Mouse (Mus musculus) cerebellum, adult 8-10 months (tissue): Measurements from ENCODE around the gene Slc25a20.

Experiments
- DNase-seq: peaks from one replicate; pipeline ENCODE4 v3.0.0; 2022

Gene Slc25a20

DNA sequence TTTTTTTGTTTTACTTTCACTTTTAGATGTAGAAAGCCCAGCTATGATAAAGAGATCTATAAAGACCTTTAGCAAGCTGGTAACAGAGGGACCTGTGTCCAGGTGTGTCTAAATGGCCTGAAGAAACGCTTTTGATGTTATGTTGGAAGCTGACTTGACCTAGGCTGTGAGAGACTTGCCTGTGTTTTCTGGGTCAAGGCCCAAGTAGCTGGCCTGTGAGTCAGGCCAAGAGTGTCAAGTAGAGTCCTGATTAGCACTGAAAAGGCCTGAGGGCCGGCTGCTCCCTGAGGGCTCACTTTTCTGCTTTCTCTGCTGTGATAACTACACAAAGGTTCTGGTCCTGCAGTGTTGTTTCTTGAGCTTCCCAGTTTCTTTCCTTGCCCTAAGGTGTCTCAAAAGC lies 25.8 kb downstream of the Slc25a20 start:
- DNase-seq = no peak

DNA sequence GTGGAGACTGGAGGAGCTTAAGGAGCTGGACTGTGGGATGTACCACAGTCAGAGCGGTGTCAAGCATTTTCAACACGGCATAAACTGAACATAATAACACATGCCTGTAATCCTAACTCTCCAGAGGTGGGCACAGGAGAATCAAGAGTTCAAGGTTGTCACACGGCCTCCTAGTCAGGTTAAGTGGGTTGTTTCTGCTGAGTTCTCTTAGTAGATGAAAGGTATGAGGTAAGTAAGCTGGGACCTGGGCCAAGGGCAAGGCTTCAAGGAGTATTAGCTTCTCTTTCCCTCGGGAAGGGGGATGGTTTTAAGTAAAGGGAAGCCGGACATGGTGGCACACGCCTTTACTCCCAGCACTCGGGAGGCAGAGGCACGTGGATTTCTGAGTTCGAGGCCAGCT lies 26.6 kb downstream of the Slc25a20 start:
- DNase-seq = no peak

DNA sequence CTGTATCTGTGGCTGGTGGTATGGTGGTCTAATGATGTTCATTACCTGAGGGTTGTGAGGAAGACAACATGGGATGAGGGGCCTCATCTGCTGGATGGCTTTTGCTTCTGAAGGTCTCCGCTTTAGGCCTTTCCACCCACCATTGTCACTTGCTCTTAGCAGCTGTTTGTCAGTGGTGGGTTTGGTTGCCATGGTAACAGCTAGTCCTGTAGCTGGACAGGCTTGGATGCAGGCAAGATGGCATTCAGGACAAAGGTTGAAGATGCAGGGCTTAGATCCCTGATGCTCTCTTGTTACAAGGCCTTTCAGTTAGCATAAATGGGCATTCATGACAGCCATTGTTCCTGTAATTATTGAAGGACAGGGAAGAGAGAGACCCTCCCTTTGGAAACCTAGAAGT lies 27.2 kb downstream of the Slc25a20 start, which contains the start of gene Prkar2a:
Prkar2a (plus strand) TSS at position 209 of the 400 bp plus-strand sequence.
- DNase-seq = no peak

DNA sequence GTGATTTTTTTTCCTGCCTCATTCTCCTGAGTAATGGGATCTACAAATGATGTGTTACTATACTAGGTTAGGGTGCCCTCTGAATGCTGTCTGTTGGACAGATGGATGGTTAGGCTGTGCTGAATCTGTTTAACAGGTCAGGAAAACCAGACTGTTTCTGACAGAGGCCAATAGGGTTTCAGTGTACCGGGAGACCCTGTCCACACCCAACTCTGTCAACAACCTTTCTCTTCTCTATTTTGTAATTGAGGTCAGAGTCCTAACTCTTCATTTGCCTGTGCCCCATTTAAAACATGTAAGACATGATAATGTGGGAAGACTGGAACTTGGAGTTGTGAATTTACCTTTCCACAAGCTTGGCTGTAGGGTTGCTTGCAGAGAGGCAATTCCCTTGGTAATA lies 28.1 kb downstream of the Slc25a20 start:
- DNase-seq = no peak

DNA sequence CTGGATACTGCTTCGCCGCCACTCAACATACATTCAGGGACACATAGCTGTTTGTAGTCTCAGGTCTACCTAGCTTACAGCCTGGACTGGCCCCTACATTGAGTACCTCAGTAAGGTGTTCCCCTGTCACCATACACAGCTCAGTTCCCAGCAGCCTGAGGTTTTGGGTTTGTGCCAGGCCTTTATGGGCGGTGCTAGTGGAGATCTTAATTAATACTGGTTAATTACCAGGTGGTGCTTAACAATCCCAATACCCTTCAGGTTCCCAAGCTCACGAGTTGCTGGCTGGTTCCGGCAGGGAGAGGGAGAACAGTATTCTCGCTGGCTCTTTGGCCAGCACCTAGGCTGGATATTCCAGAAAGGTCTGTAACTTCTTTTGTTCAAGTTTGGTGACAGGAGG lies 29.0 kb downstream of the Slc25a20 start:
- peak; percentile 21 for DNase-seq

DNA sequence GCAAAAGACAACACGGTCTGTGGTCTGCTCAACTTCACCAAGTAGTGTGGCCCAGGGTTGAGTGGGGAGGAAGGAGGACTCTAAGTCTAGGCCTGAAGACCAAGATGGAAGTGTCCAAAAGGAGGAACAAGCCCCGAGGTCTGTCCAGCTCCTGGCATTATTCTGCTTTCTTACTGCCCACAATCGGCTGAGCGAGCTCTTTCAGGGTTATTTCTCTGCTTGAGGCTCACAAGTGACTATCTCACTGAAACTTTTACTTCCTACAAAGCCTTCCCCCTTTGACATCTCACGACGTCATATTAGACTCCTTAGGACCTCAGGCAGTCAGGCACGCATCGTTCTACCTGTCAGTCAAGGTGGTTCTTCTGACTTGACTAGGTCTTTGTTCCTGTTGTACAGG lies 29.5 kb downstream of the Slc25a20 start:
- peak; percentile 23 for DNase-seq

DNA sequence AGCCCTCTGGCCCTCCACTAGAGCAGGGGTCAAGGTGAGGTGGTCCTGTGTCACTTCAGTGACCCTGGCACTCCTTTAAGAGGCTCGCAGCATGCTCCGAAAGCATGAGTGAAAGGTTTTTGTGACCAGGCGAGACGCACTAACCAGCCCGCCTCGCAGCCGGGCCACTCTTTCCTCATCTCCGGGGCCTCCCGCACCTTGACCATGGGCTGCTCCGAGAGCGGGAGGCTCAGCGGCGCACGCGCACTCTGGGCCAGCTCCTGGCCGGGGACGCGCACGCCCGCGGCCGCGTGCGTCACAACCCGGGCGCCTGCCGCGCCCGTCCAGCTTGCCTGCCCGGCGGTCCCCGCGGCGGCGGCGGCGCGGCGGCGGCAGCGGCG lies 29.9 kb downstream of the Slc25a20 start:
- peak; percentile 91 for DNase-seq

DNA sequence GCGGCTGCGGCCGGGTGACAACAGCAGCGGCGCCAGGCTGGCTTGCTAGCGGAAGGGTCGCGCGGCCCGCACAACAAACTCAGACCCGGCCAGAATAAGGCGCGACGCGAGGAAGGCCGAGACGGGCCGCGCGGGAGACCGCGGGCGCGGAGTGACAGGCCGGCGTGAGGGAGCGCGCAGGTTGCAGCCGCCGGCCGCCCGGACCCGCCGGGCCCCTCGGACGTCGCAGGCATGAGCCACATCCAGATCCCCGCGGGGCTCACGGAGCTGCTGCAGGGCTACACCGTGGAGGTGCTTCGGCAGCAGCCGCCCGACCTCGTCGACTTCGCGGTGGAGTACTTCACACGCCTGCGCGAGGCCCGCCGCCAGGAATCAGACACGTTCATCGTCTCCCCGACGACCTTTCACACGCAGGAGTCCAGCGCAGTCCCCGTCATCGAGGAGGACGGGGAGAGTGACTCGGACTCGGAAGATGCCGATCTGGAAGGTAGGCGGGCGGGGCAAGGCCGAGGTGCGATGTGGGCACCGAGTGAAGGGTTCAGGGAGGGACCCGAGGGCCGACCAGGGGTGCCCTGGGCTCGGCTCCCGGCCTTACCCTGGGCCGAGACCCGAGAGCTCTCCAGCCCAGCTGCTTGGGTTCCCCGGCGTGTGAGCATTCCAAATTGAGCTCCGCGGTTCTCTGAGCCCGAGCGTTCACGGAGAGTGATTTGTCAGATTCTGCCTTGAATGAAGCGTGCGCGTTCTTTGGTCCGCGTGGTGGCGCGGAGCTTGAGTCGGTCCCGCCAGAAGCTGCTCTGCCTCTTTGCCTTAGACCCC lies 30.5 kb downstream of the Slc25a20 start:
- DNase-seq = peak; percentile 58

DNA sequence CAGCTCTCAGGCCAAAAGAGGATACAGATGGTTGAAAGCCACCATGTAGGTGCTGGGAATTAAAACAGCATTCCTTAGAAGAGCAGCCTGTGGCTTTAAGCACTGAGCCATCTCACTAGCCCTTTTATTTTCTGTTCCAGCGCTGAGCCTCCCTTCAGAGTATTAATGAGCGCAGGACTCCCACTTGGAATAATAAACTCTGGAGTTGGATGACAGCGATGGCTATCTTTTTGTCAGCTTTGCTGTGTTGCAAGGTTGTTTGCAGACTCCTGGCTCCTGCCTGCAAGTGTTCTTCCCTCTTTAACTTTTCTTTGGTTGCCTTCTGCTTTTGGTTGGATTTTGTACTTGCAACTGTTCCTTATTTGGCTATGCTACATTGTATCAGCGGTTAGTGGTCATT lies 32.1 kb downstream of the Slc25a20 start:
- DNase-seq = no peak

DNA sequence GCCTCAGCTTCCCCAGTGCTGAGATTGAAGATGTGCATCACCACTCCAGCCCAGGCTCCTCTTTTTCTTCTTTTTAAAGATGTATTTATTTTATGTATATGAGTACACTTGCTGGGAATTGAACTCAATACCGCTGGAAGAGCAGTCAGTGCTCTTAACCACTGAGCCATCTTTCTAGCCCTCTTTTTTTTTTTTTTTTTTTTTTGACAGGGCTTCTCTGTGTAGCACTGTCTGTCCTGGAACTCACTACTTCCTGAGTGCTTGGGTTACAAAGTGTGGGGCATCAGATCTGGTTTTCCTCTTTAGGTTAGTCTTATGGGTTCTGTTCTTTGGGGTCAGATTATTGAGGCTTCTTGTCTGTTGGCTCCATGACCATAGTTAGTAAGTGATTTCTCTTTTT lies 32.6 kb downstream of the Slc25a20 start:
- no peak for DNase-seq

DNA sequence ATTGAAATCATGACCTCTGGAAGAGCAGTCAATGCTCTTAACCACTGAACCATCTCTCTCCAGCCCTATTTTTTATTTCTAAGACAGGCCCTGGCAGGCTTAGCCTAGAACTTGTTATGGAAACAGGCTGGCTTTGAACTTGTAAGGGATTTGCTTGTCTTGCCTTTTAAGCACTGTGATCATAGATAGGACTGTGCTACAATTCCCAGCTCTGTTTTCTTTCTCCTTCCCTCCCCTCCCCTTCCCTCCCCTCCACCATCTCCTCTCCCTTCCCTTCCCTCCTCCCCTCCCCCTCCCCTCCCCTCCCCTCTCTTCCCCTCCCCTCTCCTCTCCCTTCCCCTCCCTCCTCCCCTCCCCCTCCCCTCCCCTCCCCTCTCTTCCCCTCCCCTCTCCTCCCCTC lies 40.6 kb downstream of the Slc25a20 start:
- no peak for DNase-seq

DNA sequence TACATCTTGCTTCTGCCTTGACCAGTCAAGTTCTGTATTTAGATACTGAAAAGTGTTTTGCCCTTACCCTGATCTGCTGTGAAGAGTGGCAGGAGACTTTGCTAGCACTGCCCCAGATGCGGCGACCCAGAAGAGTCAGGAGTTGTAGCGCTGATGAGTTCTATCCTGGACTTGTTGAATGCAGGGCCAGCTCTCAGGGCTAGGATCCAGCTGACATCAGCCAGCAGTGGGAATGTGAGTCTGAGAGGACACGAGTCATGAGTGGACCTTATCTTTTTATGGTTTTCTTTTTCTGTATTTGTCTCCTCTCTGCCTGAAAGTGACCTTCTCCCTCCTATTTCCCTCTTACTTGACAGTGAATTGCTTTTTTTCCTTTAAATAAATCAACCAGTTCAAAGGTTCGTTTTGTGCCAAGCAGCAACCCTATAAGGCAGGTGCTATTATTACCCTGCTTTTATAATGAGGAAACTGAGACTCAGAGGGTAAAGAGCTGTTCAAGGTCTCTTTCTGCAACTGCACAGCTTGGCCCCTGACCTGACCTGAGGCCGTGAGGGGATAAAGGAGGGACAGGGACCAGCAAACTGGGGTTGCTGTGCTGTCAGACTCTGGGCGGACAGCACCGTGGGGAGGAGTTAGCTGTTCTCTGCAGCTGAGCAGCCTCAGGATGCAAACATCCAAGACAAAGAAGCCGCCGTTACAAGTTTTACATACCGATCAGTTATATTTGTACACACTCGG lies 41.7 kb downstream of the Slc25a20 start:
- DNase-seq = no peak

DNA sequence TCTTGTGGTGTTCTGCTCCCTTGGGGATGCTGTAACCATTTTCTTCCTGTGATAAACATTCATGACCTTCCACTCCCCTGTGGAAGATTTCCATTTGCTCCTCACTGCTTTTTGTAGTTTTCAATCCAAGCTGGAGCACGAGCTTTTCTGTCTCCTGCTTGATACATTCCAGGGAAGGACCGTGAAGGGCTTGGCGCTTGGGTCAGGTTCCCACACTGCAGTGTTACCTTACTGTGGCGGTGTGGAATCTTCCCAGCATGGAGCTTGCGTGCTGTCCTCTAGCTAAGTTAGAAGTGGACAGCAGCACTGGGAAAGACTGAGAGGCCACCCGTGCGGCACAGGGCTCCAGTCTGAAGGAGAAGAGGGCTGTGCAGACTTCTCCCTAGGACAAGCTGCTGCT lies 42.7 kb downstream of the Slc25a20 start:
- DNase-seq = no peak

DNA sequence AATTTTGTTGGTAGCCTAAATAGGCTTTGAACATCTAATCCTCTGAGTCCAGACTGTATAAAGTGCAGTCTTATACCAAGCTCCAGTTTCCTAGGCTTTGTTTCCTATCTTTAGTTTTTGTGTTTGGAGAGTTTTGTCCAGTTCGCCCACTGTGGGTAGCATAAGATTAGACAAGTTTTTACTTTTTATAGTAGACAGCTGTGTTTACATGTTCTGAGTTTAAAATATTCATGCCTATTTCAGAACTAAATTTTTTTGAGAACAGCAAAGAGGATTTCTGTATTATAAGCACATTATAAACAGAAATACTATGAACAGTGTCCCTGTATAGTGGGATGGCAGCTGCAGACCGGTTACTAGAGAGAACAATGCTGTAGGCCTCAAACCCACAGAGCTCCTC lies 45.3 kb downstream of the Slc25a20 start:
- DNase-seq = no peak

DNA sequence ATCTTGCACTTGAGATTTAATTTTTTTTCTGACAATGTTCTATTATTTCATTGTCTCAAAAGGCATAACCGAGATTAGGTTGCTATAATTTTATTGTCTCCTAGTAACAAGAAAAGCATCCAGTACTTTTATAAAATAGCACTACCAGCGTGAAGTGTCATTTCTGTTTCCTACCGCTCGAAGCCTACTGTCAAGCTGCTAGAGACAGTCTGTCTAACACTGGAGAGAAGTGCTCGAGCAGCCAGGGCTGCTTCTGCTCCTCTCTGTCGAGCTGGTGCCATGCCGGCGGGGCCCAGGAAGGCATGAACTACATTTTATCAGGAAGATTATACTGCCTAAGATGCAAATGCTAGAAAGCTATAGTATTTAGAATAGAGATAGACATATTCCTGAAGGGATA lies 46.9 kb downstream of the Slc25a20 start:
- no peak for DNase-seq

DNA sequence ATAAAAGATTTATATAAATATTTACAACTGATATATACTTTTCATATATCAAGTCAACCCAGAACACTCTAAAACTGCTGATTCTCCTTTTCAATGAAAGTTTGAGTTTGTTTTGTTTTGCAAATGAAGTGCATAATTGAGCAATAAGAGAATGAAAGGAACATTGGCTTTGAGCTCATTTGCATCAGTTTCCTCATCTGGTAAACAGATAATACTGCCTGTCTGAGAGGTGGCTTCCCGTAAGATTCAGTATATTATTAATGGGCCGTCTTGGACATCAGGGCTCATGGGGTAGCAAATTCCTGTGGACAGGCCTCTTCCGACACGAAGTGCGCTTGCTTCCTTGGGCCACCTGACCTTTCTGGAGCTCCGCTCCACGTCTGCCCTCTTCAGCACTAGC lies 48.9 kb downstream of the Slc25a20 start:
- no peak for DNase-seq

DNA sequence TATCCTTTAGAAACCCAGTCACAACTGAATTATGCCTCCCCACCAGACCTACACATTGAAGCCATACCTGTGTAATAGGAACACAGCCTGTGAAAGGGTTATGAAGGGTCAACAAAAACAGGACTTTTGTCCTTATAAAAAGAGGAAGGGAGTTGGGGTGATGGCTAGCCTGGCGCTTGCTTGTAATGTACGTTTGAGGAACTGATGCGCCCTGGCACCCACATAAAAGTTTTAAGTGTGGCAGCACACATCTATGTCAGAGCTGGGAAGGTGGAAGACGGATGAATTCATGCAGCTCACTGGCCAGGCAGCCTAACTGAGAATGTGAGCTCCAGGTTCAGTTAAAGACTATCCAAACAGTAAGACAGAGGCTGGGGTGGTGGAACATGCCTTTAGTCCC lies 54.3 kb downstream of the Slc25a20 start:
- DNase-seq = no peak

DNA sequence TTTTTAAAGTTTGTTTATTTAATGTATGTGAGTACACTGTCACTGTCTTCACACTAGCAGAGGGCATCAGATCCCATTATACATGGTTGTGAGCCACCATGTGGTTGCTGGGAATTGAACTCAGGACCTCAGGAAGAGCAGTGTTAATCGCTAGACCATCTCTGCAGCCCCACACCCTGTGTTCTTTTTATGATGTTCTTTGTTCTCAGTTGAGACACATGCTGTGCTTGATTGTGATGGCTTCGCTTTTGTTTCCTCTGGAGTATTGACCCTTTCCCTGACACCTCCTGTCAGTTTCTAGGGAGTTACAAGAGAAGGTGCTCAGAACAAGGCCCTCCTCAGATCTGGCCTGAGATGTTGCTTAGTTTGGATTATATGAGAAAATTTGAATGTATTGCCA lies 61.9 kb downstream of the Slc25a20 start:
- DNase-seq = no peak

DNA sequence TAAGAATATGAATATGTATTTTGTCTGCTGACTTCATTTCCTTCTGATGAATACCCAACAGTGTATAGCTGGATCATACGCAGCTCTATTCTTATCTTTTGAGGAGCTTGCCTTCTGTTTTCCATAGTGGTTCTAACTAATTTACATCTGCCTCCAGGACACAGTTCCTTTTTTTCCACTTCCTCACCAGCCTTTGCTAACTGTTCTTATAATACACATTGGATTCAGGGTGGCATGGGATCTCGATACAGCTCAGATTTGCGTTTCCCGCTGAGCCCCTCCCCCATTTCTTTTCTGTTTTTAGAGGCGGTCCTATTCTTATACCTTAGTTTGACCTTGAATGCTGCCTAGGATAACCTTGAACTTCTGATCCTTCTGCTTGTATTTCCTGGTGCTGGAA lies 64.2 kb downstream of the Slc25a20 start:
- no peak for DNase-seq

DNA sequence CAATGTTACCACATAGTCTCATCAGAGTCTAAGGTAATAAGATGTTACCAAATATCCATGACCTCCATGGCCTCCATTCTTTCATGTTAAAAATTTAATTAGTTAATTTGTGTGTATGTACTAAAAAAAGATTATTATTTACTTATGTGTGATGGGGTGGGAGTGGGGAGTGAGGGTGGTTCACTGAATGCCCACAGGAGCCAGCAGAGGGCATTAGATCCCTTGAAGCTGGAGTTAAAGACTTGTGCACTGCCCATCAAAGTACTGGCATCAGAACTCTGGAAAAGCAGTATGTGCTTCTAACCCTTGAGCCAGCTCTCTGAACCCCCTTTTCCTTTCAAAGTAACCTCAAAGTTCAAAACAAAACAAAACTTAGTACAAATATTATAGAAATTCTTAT lies 67.2 kb downstream of the Slc25a20 start:
- no peak for DNase-seq

DNA sequence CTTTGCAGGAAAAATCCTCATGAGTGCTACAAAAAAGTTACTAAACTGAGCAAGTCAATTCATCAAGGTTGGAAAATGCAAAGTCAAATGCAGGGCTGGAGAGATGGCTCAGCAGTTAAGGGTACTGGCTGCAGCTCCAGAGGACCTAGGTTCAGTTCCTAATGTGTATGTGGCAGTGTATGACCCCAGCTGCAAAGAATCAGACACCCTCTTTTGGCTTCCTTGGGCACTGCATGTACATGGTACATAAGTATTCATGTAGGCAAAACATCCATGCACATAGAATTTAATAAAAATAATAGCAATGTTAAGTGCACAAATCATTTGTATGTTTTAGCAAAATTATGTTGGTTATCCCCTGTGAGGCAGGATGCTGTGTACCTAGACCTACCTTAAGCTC lies 70.6 kb downstream of the Slc25a20 start:
- DNase-seq = no peak
